Mouse (Mus musculus): Measurements from ENCODE around the gene Zfp764. TPM values are rescaled to one million over a fixed set of nuclear protein-coding genes. Genes with fewer than 3 reads are reported as not detected.
"Not testable (repeated sequence)": the region's sequence is repeated elsewhere in the genome, so short reads cannot be mapped to it uniquely, and the experiment has no call there.

Zfp764 gene
- polyA plus RNA-seq, 1 experiment from 2014 or later, result 10.6 TPM

GRCm38 (mm10) chr7:127400355-127400754 is 6.3 kb downstream of the Zfp764 start:
- no peak for ATAC-seq (replicated peaks; ENCODE audit: low FRiP score, low TSS enrichment, low read depth)
- Histone ChIP-seq H3K4me3 (ENCODE audit: low read depth, low read length) (no peak overlapping the region), H3K4me1 (replicated peaks; ENCODE audit: control insufficient read depth, insufficient read depth, low read length) (no peaks in the 10 kb centered on the region), H3K36me3 (ENCODE audit: control insufficient read depth, insufficient read depth, low read length) (no peaks in the 10 kb centered on the region), H3K27me3 (replicated peaks; ENCODE audit: control insufficient read depth, insufficient read depth, low read length) (no peaks in the 10 kb centered on the region), H3K27ac (ENCODE audit: low read depth) (no peak overlapping the region), H3K4me2 (ENCODE audit: low read length) (no peak overlapping the region), H3K9me3 (ENCODE audit: control insufficient read depth, low read length) (peaks cover 4% of the 10 kb centered on the region; the same call in 1 of the 2 replicates), H3K9ac (ENCODE audit: low read length) (no peak overlapping the region)
- WGBS, result 66% methylated on average over 3 of the region's 3 CpGs
- DNase-seq (ENCODE audit: low spot score), result no peak

- Histone ChIP-seq H3K9ac (ENCODE audit: low read length) (peak overlapping the region; percentile 38), H3K36me3 (ENCODE audit: control insufficient read depth, insufficient read depth, low read length) (peaks cover 12% of the 10 kb centered on the region), H3K9me3 (ENCODE audit: control insufficient read depth, low read length) (no peaks in the 10 kb centered on the region), H3K4me1 (replicated peaks; ENCODE audit: control insufficient read depth, insufficient read depth, low read length) (peaks cover 12% of the 10 kb centered on the region), H3K4me2 (ENCODE audit: low read length) (peak overlapping the region; percentile 61), H3K27me3 (replicated peaks; ENCODE audit: control insufficient read depth, insufficient read depth, low read length) (no peaks in the 10 kb centered on the region), H3K27ac (ENCODE audit: low read depth) (peak overlapping the region; percentile 69), H3K4me3 (ENCODE audit: low read depth, low read length) (peak overlapping the region; percentile 67)
- no peak for DNase-seq (ENCODE audit: low spot score)
- 9% methylated on average over 7 of the region's 7 CpGs for WGBS
- no peak for ATAC-seq (replicated peaks; ENCODE audit: low FRiP score, low TSS enrichment, low read depth)
These were observed 12.7 kb downstream of the Zfp764 start for GRCm38 (mm10) chr7:127393944-127394333.

GRCm38 (mm10) chr7:127393157-127393943 is 13.3 kb downstream of the Zfp764 start, which contains the start of gene E430018J23Rik:
Gene E430018J23Rik, minus strand, starts transcription at chr7:127393629.
- Histone ChIP-seq H3K9me3 (ENCODE audit: control insufficient read depth, low read length) (no peaks in the 10 kb centered on the region), H3K4me2 (ENCODE audit: low read length) (peak within 1 kb of the TSS; percentile 61), H3K9ac (ENCODE audit: low read length) (peak within 1 kb of the TSS; percentile 81), H3K4me3 (ENCODE audit: low read depth, low read length) (peak within 1 kb of the TSS; percentile 67), H3K4me1 (replicated peaks; ENCODE audit: control insufficient read depth, insufficient read depth, low read length) (peaks cover 12% of the 10 kb centered on the region), H3K27ac (ENCODE audit: low read depth) (peak within 1 kb of the TSS; percentile 91), H3K27me3 (replicated peaks; ENCODE audit: control insufficient read depth, insufficient read depth, low read length) (no peaks in the 10 kb centered on the region), H3K36me3 (ENCODE audit: control insufficient read depth, insufficient read depth, low read length) (peaks cover 12% of the 10 kb centered on the region)
- DNase-seq (ENCODE audit: low spot score), result peak; percentile 95
- peak; percentile 94 for ATAC-seq (replicated peaks; ENCODE audit: low FRiP score, low TSS enrichment, low read depth)
- 1% methylated on average over 44 of the region's 45 CpGs for WGBS

DNA sequence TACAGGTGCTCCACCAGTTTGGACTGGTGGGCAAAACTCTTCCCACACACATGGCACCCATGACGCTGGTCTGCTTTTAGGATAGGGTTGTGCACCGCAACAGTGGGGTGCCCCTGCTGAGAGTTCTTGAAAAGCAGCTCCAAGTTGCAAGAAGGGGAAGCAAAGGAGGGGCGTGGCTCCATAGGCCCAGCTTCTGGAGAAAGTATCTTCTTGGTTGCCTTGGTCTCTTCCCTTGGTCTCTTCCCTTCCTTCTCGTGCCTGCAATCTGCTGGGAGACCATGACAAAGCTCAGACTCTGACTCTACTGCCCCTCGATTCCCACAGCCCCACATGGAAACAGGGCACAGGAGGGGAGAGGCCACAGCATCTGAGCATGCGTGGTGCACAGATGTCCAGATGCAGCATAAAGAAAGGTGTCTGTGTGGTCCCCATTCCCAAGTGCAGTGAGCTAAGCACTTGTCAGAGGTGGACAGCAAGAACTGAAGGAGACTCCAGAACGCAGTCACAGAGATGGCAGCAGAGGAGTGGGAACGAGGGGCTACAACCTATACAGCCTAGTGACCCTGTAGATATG is 14.3 kb downstream of the Zfp764 start:
- Histone ChIP-seq H3K4me2 (ENCODE audit: low read length) (peak overlapping the region; percentile 61), H3K4me1 (replicated peaks; ENCODE audit: control insufficient read depth, insufficient read depth, low read length) (peaks cover 12% of the 10 kb centered on the region), H3K36me3 (ENCODE audit: control insufficient read depth, insufficient read depth, low read length) (peaks cover 12% of the 10 kb centered on the region), H3K27ac (ENCODE audit: low read depth) (no peak overlapping the region), H3K9ac (ENCODE audit: low read length) (peak overlapping the region; percentile 81; the same call in 1 of the 2 replicates), H3K27me3 (replicated peaks; ENCODE audit: control insufficient read depth, insufficient read depth, low read length) (no peaks in the 10 kb centered on the region), H3K4me3 (ENCODE audit: low read depth, low read length) (peak overlapping the region; percentile 67), H3K9me3 (ENCODE audit: control insufficient read depth, low read length) (no peaks in the 10 kb centered on the region)
- peak; percentile 51 for DNase-seq (ENCODE audit: low spot score)
- 78% methylated on average over 8 of the region's 8 CpGs for WGBS
- no peak for ATAC-seq (replicated peaks; ENCODE audit: low FRiP score, low TSS enrichment, low read depth)

DNA sequence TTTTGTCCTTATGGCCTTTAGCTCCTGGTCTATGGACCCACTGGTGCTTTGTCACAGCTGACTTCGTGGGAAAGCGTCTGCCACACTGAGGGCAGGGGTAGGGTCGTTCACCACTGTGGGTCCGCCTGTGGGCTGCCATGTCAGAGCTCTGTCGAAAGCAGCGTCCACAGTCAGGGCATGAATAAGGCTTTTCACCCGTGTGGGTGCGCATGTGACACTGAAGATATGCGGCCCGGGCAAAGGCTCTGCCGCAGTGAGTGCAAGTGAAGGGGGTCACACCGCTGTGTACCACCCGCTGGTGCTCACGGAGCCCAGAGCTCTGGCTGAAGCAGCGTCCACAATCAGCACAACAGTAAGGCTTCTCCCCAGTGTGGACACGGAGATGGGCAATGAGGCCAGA is 15.1 kb downstream of the Zfp764 start:
- WGBS, result 96% methylated on average over 16 of the region's 16 CpGs
- Histone ChIP-seq H3K4me3 (ENCODE audit: low read depth, low read length) (no peak overlapping the region), H3K27ac (ENCODE audit: low read depth) (no peak overlapping the region), H3K4me1 (replicated peaks; ENCODE audit: control insufficient read depth, insufficient read depth, low read length) (peaks cover 12% of the 10 kb centered on the region), H3K27me3 (replicated peaks; ENCODE audit: control insufficient read depth, insufficient read depth, low read length) (no peaks in the 10 kb centered on the region), H3K36me3 (ENCODE audit: control insufficient read depth, insufficient read depth, low read length) (peaks cover 12% of the 10 kb centered on the region), H3K9me3 (ENCODE audit: control insufficient read depth, low read length) (no peaks in the 10 kb centered on the region), H3K4me2 (ENCODE audit: low read length) (no peak overlapping the region), H3K9ac (ENCODE audit: low read length) (no peak overlapping the region)
- DNase-seq (ENCODE audit: low spot score) (no peak), ATAC-seq (replicated peaks; ENCODE audit: low FRiP score, low TSS enrichment, low read depth) (no peak)

GRCm38 (mm10) chr7:127390306-127390705 is 16.3 kb downstream of the Zfp764 start:
- ATAC-seq (replicated peaks; ENCODE audit: low FRiP score, low TSS enrichment, low read depth), result no peak
- WGBS, result 77% methylated on average over 7 of the region's 7 CpGs
- H3K27me3 ChIP-seq (replicated peaks; ENCODE audit: control insufficient read depth, insufficient read depth, low read length), result no peaks in the 10 kb centered on the region
- peaks cover 12% of the 10 kb centered on the region for H3K4me1 ChIP-seq (replicated peaks; ENCODE audit: control insufficient read depth, insufficient read depth, low read length)
- peaks cover 12% of the 10 kb centered on the region for H3K36me3 ChIP-seq (ENCODE audit: control insufficient read depth, insufficient read depth, low read length)
- no peak overlapping the region for H3K4me3 ChIP-seq (ENCODE audit: low read depth, low read length)
- no peak for DNase-seq (ENCODE audit: low spot score)
- no peak overlapping the region for H3K4me2 ChIP-seq (ENCODE audit: low read length)
- H3K9me3 ChIP-seq (ENCODE audit: control insufficient read depth, low read length), result no peaks in the 10 kb centered on the region
- H3K27ac ChIP-seq (ENCODE audit: low read depth), result no peak overlapping the region
- H3K9ac ChIP-seq (ENCODE audit: low read length), result no peak overlapping the region

- not testable (repeated sequence) for H3K4me2 ChIP-seq (ENCODE audit: low read length); H3K27me3 ChIP-seq (replicated peaks; ENCODE audit: control insufficient read depth, insufficient read depth, low read length); H3K4me1 ChIP-seq (replicated peaks; ENCODE audit: control insufficient read depth, insufficient read depth, low read length); DNase-seq (ENCODE audit: low spot score); H3K9ac ChIP-seq (ENCODE audit: low read length); H3K4me3 ChIP-seq (ENCODE audit: low read depth, low read length); ATAC-seq (replicated peaks; ENCODE audit: low FRiP score, low TSS enrichment, low read depth); H3K27ac ChIP-seq (ENCODE audit: low read depth); H3K9me3 ChIP-seq (ENCODE audit: control insufficient read depth, low read length)
- H3K36me3 ChIP-seq (ENCODE audit: control insufficient read depth, insufficient read depth, low read length), result peaks cover 19% of the 10 kb centered on the region
These were observed 18.4 kb downstream of the Zfp764 start for GRCm38 (mm10) chr7:127388201-127388600.

DNA sequence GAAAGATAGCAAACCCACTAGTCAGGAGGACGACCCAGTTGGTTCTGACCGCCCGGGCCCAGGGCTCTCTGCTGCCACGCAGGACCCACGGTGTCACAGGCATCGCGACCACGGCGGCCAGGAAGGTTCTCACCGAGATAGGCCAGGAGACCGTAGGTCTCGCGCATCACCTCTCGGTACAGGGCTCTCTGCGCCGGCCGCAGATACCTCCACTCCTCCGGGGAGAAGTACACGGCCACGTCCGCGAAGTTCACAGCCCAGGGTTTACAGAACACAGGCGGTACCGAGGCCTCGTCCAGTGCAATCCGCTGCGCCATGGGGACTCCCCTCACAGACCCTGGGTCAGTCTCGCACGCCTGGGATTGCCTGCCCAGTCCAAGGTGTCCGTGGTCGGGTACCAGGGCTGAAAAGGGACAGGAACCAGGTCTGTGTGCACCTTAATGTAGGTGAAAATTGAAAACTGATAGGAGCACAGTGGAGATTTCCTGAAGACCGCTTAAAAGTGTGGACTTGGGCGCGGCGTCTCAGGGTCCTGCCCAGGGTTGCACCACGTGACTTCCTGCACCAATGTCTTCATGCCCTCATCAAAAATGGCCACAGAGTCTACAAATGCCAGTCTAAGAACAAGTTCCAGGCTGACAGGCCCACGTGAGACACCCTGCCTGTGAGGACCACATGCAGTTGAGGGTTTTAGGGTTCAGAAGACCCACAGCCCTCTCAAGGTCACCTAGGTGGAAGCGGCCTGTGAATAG is 19.8 kb downstream of the Zfp764 start, which contains the start of gene 9130019O22Rik:
9130019O22Rik (minus strand) TSS at position 526 of the 752 bp plus-strand sequence.
- Histone ChIP-seq H3K9ac (ENCODE audit: low read length) (peak within 1 kb of the TSS; percentile 63), H3K4me1 (replicated peaks; ENCODE audit: control insufficient read depth, insufficient read depth, low read length) (no peaks in the 10 kb centered on the region), H3K36me3 (ENCODE audit: control insufficient read depth, insufficient read depth, low read length) (peaks cover 15% of the 10 kb centered on the region), H3K27me3 (replicated peaks; ENCODE audit: control insufficient read depth, insufficient read depth, low read length) (no peaks in the 10 kb centered on the region), H3K27ac (ENCODE audit: low read depth) (no peak within 1 kb of the TSS), H3K4me3 (ENCODE audit: low read depth, low read length) (peak within 1 kb of the TSS; percentile 60), H3K9me3 (ENCODE audit: control insufficient read depth, low read length) (no peaks in the 10 kb centered on the region), H3K4me2 (ENCODE audit: low read length) (peak within 1 kb of the TSS; percentile 57)
- ATAC-seq (replicated peaks; ENCODE audit: low FRiP score, low TSS enrichment, low read depth) (peak; percentile 93), DNase-seq (ENCODE audit: low spot score) (peak; percentile 83)
- WGBS, result 11% methylated on average over 38 of the region's 38 CpGs

Data from intestine, embryonic 14.5 days (tissue).